Mouse (Mus musculus) lung, embryonic 16.5 days (tissue): ENCODE data around the gene Clcnka. TPM values are rescaled to one million over a fixed set of nuclear protein-coding genes. Genes with fewer than 3 reads are reported as not detected.

Source experiments
- ATAC-seq: fragments of 200-750 bp; cut with Nextera tagmentation; 2 replicates; pipeline ENCODE4 v1.8.0; 2017; ENCODE audit warnings: low read depth, mild to moderate bottlenecking, moderate library complexity
- H3K27ac ChIP-seq: fragments of 300-500 bp; sonication (generic); 2 replicates; pipeline ENCODE4 v1.5.1; 2014; ENCODE audit warnings: mild to moderate bottlenecking, control low read depth, low read length
- H3K27me3 ChIP-seq: fragments of 300-500 bp; sonication (generic); 2 replicates; pipeline ENCODE4 v1.6.1; 2014; ENCODE audit warnings: low read depth, low read length, mixed read lengths; ENCODE audit not compliant: control insufficient read depth, insufficient read depth
- H3K36me3 ChIP-seq: fragments of 300-500 bp; sonication (generic); 2 replicates; pipeline ENCODE4 v1.6.1; 2014; ENCODE audit warnings: low read length; ENCODE audit not compliant: control insufficient read depth, insufficient read depth
- H3K4me1 ChIP-seq: fragments of 300-500 bp; sonication (generic); replicated peaks from 2 replicates; pipeline ENCODE4 v1.6.1; 2014; ENCODE audit warnings: low read length, mixed read lengths; ENCODE audit not compliant: control insufficient read depth, insufficient read depth
- H3K4me2 ChIP-seq: fragments of 300-500 bp; sonication (generic); 2 replicates; pipeline ENCODE4 v1.6.1; 2014; ENCODE audit warnings: low read depth, low read length, control low read depth
- H3K4me3 ChIP-seq: fragments of 300-500 bp; sonication (generic); 2 replicates; pipeline ENCODE4 v1.5.1; 2014; ENCODE audit warnings: mild to moderate bottlenecking, low read length, control low read depth
- H3K9ac ChIP-seq: fragments of 300-500 bp; sonication (generic); 2 replicates; pipeline ENCODE4 v1.6.1; 2014; ENCODE audit warnings: low read length, control low read depth
- H3K9me3 ChIP-seq: fragments of 300-500 bp; sonication (generic); 2 replicates; pipeline ENCODE4 v1.6.1; 2016; ENCODE audit warnings: low read length; ENCODE audit not compliant: control insufficient read depth
- WGBS: fragments of 180-500 bp; shearing (Covaris S2); extraction: QIAGEN DNeasy Blood & Tissue Kit; methylation state at CpG from one replicate; pipeline ENCODE4 v1.1.7; 2014; 5-methylcytosine and 5-hydroxymethylcytosine counted together
- polyA plus RNA-seq: library from polyadenylated mRNA; unstranded; fragments of >200 nt; fragmentation: Nextera tagmentation; extraction: Ambion mirVana; gene quantifications from 2 replicates; pipeline ENCODE4 v1.2.1, GENCODE M21; 2015

Clcnka gene
- polyA plus RNA-seq, 1 experiment from 2014 or later: 0.28 TPM

DNA sequence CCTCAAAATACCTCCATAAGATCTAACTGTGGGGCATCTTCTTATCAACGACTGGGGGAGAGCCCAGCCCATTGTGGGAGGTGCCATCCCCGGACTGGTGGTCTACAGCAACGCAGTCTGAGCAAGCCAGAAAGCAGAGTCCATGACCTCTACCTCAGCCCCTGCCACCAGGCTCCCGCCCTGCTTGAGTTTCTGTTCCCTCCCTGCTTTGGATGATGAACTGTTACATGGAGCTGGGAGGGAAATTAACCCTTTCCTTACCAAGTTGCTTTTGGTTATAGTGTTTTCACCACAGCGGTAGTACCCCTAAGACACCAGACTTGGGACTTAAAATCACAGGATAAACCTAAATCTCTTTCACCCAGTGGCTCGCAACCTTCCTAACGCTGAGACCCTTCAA, 46.6 kb downstream of the Clcnka start:
- no peaks in the 10 kb centered on the region for H3K9me3 ChIP-seq
- H3K9ac ChIP-seq: no peak overlapping the region
- 43% methylated on average over 7 of the region's 7 CpGs for WGBS
- H3K27me3 ChIP-seq: no peaks in the 10 kb centered on the region
- no peaks in the 10 kb centered on the region for H3K36me3 ChIP-seq
- H3K4me3 ChIP-seq: no peak overlapping the region
- peaks cover 19% of the 10 kb centered on the region for H3K4me1 ChIP-seq
- no peak for ATAC-seq
- H3K27ac ChIP-seq: no peak overlapping the region
- H3K4me2 ChIP-seq: no peak overlapping the region

DNA sequence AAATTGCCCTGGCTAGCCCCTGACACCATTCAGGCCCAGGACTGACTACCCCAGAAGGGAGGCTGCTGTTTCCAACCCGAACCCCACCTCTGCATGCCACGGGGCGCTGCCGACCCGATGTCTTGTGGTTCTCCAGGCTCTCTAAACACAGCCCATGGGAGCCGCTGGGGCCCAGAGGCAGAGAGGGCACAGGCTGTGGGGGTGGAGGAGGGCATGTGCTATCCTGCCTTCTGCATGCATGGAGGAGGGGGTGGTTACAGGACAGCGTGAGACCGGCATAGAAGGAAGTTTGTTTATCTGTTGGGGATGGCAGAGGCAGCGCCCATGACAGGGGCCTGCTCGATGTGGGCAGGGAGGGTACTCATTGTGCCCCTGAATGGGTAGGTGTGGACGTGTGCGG, 48.5 kb downstream of the Clcnka start:
- H3K27ac ChIP-seq: no peak overlapping the region
- no peaks in the 10 kb centered on the region for H3K27me3 ChIP-seq
- H3K4me2 ChIP-seq: no peak overlapping the region
- no peaks in the 10 kb centered on the region for H3K9me3 ChIP-seq
- H3K4me3 ChIP-seq: no peak overlapping the region
- no peak for ATAC-seq
- WGBS: 69% methylated on average over 12 of the region's 12 CpGs
- peaks cover 21% of the 10 kb centered on the region for H3K4me1 ChIP-seq
- H3K9ac ChIP-seq: no peak overlapping the region
- no peaks in the 10 kb centered on the region for H3K36me3 ChIP-seq

DNA sequence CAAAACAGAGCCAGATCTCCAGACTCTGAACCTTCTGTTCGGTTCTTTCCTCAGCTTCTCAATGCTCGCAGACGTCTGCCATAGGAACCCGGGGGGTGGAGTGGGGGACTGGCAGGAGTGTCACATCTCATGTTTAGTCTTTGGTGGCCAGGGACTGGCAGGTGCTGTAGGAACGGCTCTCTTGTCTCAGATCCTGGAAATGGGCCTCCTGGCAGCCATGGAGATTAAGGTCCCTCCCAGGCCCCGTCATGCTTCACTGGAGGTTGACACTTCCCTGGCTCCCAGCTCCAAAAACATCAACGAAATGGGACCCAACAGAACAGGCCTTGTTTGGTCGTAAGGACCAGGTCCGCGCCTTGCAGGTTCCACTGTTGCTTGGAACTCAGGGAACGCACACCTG, 49.9 kb downstream of the Clcnka start:
- no peak for ATAC-seq
- Histone ChIP-seq H3K4me2 (no peak overlapping the region), H3K4me1 (peaks cover 20% of the 10 kb centered on the region), H3K4me3 (no peak overlapping the region), H3K36me3 (no peaks in the 10 kb centered on the region), H3K9ac (peak overlapping the region; percentile 24; the same call in 1 of the 2 replicates), H3K27ac (no peak overlapping the region), H3K9me3 (no peaks in the 10 kb centered on the region), H3K27me3 (no peaks in the 10 kb centered on the region)
- 70% methylated on average over 11 of the region's 11 CpGs for whole genome bisulfite sequencing

DNA sequence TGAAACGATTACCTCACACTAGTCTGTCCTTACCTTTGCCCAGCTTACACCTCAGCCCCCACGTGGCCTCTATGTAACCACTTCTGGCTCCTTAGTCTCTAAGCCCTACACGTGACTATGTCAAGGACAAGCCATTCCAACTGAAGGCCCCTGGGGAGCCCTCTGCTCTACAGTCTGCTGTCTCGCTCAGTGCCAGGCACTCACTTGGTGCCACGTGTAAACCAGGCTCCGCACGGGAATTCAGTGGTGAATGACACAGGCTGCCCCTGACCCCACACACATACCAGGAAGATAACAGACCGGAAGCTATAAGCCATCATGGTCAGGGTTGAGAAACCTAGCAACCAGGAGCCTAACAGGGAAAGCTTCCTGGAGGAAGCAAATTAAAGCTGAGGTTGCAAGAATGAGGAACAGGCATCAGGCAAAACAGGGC, 51.1 kb downstream of the Clcnka start:
- 29% methylated on average over 8 of the region's 8 CpGs for WGBS
- H3K4me3 ChIP-seq: no peak overlapping the region
- H3K4me2 ChIP-seq: no peak overlapping the region
- H3K27me3 ChIP-seq: no peaks in the 10 kb centered on the region
- H3K9ac ChIP-seq: no peak overlapping the region
- no peaks in the 10 kb centered on the region for H3K36me3 ChIP-seq
- ATAC-seq: peak; percentile 90
- peak overlapping the region; percentile 67 for H3K27ac ChIP-seq
- H3K4me1 ChIP-seq: peaks cover 17% of the 10 kb centered on the region
- no peaks in the 10 kb centered on the region for H3K9me3 ChIP-seq

DNA sequence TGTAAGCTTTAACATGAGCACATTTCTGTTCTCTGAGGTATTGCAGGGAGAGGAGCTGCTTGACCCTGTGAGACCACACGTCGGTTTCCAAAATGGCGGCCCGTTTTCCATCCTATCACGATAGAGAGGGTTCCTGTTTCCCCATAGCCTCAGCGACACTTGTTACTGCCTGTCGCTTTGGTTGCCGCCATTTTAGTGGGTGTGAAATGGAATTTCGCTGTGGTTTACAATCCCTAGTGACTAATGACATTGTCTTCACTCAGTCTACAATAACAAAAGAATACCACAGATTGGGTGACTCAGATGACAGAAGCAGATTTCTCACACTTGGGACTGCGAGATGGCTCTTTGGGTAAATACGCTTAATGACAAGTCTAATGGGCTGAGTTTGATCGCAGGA, 53.3 kb downstream of the Clcnka start:
- Histone ChIP-seq H3K9me3 (no peaks in the 10 kb centered on the region), H3K4me2 (no peak overlapping the region), H3K27me3 (no peaks in the 10 kb centered on the region), H3K4me3 (no peak overlapping the region), H3K36me3 (no peaks in the 10 kb centered on the region), H3K27ac (no peak overlapping the region), H3K4me1 (peaks cover 16% of the 10 kb centered on the region), H3K9ac (no peak overlapping the region)
- 82% methylated on average over 12 of the region's 12 CpGs for WGBS
- ATAC-seq: no peak

DNA sequence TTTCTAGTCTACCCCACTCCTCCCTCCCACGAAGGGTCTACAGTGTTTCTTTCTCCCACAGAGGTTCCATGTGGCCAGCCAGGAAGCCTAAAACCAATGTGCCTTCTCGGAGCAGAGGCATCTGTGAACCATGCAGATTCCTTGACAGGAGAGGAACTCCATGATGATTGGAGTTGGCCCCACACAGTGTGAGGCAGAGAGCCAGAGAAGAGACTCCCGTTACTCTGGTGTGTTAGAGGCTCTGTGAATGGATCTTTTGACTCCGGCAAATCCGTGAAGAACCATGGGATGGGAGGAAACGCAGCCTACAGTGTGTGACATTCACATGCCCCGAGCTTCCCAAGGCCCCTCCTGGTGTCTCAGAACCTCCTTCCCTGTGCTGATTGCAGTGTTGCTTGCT, 55.0 kb downstream of the Clcnka start:
- no peak overlapping the region for H3K9ac ChIP-seq
- H3K4me1 ChIP-seq: peaks cover 21% of the 10 kb centered on the region
- no peak overlapping the region for H3K4me2 ChIP-seq
- H3K27ac ChIP-seq: no peak overlapping the region
- no peaks in the 10 kb centered on the region for H3K27me3 ChIP-seq
- WGBS: 59% methylated on average over 7 of the region's 7 CpGs
- no peak overlapping the region for H3K4me3 ChIP-seq
- no peaks in the 10 kb centered on the region for H3K36me3 ChIP-seq
- H3K9me3 ChIP-seq: no peaks in the 10 kb centered on the region
- ATAC-seq: no peak

DNA sequence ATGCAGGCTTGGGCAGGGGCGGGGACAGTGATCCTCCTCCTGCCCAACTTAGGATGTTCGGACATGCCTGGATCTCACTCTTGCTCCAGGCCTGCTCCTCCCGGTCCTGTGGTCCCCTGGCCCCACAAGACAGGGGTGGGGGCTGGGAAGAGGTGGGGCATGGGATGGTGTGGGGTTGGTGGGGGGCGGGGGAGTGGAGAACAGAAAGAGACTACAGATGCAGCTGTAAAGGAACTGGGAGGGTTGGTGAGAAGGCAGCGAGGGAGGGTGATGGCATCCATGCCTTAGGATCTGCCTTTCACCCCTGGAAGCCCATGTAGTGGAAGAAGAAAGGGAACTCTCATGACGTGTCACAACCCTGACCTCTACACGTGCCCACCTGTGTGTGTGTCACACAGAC, 57.0 kb downstream of the Clcnka start:
- no peak overlapping the region for H3K4me3 ChIP-seq
- no peaks in the 10 kb centered on the region for H3K27me3 ChIP-seq
- peaks cover 15% of the 10 kb centered on the region for H3K4me1 ChIP-seq
- ATAC-seq: no peak
- H3K36me3 ChIP-seq: no peaks in the 10 kb centered on the region
- no peaks in the 10 kb centered on the region for H3K9me3 ChIP-seq
- WGBS: 56% methylated on average over 7 of the region's 7 CpGs
- H3K27ac ChIP-seq: no peak overlapping the region
- H3K9ac ChIP-seq: no peak overlapping the region
- H3K4me2 ChIP-seq: no peak overlapping the region

DNA sequence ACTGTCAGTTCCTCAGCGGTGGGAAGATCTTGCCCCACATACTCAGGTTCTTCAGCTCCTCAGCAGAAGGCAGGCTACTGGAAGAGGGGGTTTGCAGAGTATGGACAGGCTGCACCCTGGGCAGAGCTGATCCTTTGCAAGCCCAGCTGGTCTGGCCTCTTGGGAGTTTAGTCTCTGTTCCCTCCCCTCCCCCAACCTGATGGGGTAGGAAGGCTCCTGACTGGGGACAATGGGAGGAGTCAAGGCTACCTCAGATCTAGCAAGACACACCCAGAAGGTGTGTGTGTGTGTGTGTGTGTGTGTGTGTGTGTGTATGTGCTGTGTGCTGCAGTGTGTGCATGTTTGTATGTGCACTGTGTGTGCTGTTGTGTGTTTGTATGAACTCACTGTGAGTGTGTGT, 59.7 kb downstream of the Clcnka start:
- Histone ChIP-seq H3K9me3 (no peaks in the 10 kb centered on the region), H3K27me3 (no peaks in the 10 kb centered on the region), H3K9ac (no peak overlapping the region), H3K27ac (peak overlapping the region; percentile 61), H3K4me3 (no peak overlapping the region), H3K4me2 (no peak overlapping the region), H3K4me1 (peaks cover 32% of the 10 kb centered on the region), H3K36me3 (no peaks in the 10 kb centered on the region)
- WGBS: 11% methylated on average over 1 of the region's 1 CpGs
- no peak for ATAC-seq

DNA sequence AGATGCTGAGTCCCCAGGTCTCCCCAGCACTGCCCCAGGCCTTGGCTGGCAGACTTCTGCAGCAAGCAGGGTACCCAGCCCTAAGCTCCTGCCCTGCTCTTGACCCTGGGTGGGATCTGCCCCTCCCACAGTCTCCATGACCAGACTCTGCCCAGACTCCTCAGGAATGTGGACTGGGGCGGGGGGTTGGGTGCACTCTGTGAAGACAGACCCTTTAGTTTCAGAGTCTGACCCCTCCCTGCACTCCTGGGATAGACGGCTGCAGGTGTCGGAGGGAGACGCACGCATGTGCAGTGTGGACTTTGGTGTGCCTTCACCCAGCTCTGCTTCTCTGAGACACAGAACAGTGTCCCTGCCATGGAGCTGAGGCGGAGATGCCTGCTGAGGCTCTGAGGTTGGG, 60.5 kb downstream of the Clcnka start:
- WGBS: 24% methylated on average over 6 of the region's 6 CpGs
- no peak overlapping the region for H3K4me2 ChIP-seq

DNA sequence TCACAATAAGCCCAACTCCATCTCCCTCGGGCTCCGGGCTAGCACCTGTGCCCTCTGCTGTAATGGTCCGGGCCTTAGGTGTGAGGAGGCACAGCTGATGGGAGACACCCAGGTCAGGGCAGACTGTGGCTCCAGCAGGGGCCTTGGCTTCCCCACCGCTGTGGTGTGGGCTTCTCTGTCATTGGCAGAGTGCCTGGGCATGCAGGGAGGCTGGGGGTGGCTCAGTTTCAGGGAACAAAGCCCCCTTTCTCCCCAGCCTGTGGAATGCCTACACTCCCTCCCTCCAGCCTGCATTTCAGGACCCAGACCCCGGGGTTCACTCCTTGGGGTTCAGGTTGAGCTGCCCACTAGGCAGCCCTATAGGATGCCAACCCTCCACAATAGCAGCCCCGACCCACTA, 62.3 kb downstream of the Clcnka start:
- H3K27ac ChIP-seq: peak overlapping the region; percentile 55; the same call in 1 of the 2 replicates
- no peaks in the 10 kb centered on the region for H3K36me3 ChIP-seq
- ATAC-seq: no peak
- no peak overlapping the region for H3K9ac ChIP-seq
- peaks cover 29% of the 10 kb centered on the region for H3K4me1 ChIP-seq
- no peaks in the 10 kb centered on the region for H3K27me3 ChIP-seq
- no peak overlapping the region for H3K4me3 ChIP-seq
- 39% methylated on average over 6 of the region's 6 CpGs for WGBS
- H3K9me3 ChIP-seq: no peaks in the 10 kb centered on the region
- H3K4me2 ChIP-seq: no peak overlapping the region

More for the DNA sequence above, 60.5 kb downstream of the Clcnka start:
- no peak overlapping the region for H3K9ac ChIP-seq
- no peaks in the 10 kb centered on the region for H3K36me3 ChIP-seq
- H3K4me3 ChIP-seq: no peak overlapping the region
- peaks cover 32% of the 10 kb centered on the region for H3K4me1 ChIP-seq
- peak overlapping the region; percentile 61 for H3K27ac ChIP-seq
- H3K27me3 ChIP-seq: no peaks in the 10 kb centered on the region
- ATAC-seq: peak; percentile 73
- no peaks in the 10 kb centered on the region for H3K9me3 ChIP-seq
